Mouse (Mus musculus) urinary bladder, postnatal 4 days (tissue): Measurements from ENCODE around the gene Mlycd.
A peak's percentile ranks its signal among the peaks of the same experiment; 100 is the strongest.

Experiments used
- DNase-seq, 2 experiments: peaks; one replicate each; pipeline ENCODE4 v3.0.0; 2021 to 2022; ENCODE audit warnings: low spot score in 2 of 2

The Mlycd gene

DNA sequence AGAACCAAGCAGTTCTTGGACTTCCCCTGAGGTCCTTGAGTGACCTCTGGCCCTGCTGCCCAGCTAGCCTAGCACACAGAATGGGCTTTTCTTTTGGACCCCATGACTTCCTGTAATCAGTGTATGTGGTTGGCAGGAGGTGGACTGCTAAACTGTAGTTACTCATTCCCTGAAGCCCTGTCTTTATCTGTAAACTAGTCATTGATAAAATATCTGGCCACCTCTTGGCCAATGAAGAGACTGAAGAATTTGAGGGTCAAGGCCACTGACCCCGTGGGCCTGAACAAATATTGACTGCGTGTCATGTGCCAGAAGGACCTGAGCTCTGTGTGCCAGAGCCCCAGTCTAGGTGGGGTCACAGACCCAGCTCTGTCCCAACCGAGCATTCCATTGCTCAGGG, 37.7 kb downstream of the Mlycd start:
- DNase-seq = no peak

DNA sequence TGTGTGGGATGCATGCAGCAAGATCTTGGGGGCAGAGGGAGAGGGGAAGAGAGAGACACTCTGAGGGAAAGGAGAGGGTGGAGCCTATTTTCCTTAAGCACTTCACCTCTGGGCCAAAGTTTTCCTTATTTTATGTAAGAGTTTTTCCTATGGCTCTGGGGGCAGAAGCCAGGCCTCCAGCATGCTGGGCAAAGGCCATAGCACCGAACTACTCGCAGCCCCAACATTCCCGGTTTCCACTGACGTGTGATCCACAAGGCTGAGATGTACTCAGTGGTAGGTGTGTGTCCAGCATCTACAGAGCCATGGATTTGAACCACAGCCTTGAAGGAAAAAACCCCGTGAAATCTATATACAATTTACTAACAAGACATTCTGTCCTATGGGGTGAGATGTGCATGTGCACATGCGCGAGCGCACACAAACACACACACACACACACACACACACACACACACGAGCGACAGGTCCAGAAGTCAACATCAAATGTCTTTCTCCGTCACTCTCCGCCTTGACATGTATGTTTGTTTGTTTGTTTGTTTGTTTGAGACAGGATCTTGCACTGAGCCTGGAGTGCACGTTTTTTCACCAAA, 39.0 kb downstream of the Mlycd start, which contains the start of gene Osgin1:
Osgin1 (plus strand) TSS at position 543 of the 593 bp plus-strand sequence.
- DNase-seq = no peak

DNA sequence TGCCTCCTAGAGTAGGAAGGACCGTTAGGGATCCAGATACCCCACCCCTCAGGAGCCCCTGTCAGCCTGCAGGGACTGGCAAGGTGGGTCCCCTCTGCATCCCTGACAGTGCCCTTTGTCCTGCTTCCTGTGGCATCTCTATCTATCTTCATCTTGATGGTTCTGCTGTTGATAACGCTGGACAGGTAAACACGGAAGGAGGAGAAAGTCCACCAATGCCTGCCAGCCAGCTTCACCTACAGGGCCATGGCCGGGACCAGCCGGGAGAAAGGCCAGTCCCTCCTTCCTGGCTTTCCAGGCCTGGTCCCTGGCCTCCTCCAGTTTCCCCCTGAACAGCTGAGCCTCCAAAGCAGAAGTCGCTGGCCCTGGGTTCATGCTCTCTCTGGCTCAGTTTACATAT, 39.9 kb downstream of the Mlycd start:
- DNase-seq = no peak

DNA sequence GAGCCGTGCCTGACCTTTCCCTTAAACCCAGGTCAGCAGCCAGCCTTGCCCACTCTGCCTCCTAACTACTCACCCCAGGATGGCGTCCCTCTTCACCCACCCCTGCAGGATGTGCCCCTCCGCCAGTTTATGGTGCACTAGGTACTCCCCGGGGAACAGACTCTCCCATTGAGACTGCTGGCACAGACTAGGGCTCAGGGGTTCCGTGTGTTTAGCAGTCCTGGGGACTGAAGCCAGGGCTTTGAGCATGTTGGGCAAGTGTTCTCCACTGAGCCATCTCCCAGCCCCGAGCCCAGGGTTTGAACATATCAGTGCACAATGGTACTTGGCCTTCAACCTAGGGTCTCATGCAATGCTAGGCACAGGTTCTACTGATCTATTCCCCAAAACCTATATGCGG, 40.8 kb downstream of the Mlycd start:
- no peak for DNase-seq

DNA sequence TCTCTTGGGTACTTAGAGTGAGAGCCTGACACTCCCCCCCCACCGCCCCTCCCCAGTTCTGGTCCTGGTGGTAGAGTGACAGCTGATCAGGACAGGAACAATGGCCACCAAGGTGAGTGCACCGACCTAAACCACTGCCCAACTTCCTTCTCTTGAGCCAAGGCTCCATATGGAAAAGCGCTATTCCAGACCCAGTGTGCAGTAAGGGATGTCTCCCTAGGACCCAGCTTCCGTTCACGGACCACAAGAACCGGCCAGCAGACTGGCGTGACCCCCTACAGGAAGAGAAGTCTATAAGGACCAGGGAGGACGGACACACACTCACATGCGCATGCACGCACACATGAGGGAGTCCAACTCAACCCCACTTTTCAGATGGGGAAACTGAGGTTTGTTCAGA, 41.7 kb downstream of the Mlycd start:
- DNase-seq = no peak

DNA sequence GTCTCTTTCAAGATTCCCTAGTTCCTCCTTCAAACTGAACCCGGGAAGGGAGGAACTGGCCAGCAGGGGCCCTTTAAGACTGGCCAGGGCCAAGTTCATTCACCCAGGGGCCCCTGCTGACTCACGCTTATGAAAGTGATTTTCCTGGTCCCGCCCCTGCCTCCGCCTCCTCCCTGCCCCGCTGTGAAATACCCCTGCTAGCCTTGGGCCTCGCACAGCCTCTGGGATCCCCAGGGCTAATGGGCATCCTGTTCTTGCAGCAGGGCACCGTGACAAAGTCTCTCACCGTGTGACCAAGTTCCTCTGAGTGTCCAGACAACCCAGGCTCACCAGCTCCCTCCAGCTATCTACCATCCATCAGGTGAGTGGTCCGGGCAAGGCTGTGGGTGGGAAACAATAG, 42.3 kb downstream of the Mlycd start:
- peak; percentile 77 to 78 for DNase-seq

DNA sequence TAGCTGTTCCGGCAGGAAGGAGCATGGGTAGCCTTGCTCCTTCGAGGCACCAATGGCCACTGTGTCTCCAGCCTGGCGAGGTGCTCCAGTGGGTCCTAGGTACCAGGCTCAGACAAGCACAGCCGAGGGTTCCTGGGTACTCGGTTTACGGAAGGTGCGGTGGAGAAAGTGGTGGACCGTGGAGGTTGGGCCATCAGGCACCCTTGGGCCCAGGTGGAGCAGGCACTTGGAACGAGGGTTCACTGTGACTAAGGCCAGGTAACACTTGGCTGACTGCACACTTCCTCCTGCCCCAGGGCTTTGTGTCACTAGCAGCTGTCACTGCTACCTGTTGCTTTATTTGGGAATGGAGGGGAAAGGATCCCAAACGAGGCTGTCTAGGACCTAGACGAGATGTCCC, 42.8 kb downstream of the Mlycd start:
- no peak for DNase-seq

DNA sequence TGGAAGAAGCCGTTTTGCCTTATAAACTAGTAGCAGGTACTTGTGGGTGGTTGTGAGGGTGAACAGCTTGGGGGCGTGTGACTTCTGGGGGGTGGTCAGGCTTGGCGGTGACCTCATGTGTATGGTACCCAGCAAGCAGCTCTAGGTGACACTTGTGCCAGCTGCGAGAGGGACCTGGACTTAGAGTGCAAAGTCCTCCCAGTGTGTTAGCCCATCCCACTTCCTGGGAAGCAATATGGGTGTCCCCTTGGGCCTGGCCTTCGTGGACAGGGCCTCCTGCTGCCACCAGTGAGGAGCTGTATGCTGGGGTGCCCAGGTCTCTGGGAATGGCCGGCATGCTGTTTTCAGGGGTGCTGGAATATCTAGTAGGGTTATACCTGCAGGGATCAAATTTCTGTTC, 44.2 kb downstream of the Mlycd start:
- no peak for DNase-seq

DNA sequence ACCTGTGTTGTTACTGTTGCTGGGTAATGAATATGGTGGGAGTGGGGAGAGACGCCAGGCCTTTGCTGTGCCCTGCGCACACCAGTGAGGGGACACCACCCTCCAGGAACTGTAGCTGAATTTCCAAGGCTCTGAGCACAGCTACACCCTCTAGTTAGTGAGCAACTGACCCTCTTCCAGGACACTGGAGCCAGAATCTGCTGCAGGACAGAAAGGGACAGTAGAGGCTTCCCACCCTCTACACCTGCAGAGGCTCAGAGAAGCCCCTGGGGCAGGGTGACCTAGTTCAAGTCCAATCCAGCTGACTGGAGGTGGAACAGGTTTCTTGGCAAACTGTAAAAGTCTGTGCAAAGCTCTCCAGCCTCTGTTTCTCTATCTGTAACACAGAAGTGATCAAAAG, 44.7 kb downstream of the Mlycd start:
- no peak for DNase-seq

DNA sequence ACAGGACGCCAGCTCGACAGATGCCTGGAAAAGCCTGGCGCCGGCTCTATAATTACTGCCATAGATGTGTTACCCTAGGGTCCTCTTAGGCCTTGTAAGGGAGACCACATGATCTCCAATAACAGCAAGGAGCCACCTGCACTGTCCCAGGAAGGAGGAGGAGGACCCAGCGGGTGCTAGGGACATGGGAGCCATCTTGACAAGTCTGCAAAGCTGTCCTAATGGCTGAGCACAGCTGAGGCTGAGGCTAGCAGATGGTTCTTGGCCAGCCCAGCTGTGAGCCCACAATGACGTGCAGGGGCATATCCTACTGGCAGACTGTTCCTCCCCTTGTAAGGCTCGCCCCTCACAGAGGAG, 45.2 kb downstream of the Mlycd start:
- no peak for DNase-seq

DNA sequence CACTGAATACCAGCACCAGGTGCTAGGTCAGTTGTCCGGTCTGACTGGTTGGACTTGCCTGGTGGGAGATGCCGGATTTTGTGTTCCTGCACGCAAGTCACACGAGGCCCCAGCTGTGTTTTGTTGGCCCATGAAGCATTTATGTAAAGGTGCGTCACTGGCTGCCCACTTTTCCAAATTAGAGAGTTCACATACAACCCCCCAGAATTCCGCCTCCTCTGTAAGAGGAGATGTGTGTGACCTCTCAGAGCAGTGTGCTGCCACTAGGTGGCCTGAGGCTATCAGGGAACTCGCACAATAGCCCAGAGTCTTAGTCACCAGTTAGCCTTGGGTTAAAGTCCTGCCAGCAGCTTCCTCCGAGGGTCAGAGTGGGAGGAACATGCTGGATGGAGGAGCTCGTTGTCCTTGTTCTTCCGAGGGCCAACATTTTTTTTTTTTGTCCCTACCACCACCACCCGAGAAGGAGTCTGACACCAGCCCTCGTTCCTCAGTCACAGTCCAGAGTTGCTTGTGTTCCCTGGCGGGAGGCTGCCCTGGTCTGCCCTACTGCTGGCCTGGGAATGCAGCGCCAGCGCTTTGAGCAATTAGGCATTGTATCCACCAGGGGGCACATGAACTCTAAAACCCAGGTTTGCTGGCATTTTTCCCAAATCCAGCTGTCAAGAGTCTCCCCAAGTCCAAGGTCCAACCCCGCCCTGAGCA, 45.7 kb downstream of the Mlycd start:
- peak in 1 of 2 experiments; percentile 74 for DNase-seq

DNA sequence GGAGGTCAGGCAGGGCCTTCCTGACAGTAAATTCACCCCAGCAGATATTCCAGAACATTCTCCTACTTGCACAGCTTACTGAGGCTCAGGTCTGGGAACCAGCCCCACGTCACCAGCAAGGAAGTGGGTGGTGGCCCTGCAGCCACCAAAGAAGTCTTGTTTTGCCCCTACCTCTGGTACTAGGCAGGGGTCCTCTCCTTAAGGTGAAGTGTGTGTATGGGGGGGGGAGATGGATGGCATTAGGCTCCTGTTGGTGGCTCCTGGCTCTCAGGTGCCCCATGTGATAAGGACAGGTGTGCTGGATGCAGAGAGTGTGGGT, 46.2 kb downstream of the Mlycd start:
- DNase-seq = no peak

DNA sequence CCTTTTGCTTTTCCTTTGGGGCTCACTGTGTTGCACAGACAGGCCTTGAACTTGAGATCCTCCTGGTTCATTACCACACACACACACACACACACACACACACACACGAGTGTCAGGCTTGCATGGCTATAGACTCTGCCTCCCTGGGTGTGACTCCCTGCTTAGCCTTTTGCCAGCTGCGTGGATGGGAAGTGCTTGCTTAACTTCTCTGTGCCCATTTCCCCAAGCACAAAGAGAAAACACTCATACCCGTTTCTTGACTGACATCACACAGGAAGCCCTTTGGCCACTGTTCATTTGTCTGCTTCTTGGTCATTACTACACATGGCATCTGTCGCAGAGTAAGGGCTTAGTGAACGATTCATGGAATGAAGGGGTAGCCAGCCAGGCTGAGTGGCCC, 47.3 kb downstream of the Mlycd start:
- no peak for DNase-seq

DNA sequence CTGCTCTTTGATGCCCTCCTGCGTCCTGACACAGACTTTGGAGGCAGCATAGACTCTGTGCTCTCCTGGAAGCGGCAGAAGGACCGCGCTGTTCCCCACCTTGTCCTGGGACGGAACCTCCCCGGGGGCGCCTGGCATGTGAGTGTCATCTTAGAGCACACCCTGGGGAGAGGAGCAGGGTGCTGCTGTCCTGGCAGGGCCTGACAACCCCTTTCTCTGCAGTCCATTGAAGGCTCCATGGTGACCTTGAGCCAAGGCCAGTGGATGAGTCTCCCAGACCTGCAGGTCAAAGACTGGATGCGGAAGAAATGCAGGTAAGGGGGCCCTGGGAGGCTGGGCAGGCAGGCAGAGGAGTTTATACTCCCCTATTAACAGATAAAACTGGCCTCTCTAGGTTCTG, 48.3 kb downstream of the Mlycd start:
- no peak for DNase-seq

DNA sequence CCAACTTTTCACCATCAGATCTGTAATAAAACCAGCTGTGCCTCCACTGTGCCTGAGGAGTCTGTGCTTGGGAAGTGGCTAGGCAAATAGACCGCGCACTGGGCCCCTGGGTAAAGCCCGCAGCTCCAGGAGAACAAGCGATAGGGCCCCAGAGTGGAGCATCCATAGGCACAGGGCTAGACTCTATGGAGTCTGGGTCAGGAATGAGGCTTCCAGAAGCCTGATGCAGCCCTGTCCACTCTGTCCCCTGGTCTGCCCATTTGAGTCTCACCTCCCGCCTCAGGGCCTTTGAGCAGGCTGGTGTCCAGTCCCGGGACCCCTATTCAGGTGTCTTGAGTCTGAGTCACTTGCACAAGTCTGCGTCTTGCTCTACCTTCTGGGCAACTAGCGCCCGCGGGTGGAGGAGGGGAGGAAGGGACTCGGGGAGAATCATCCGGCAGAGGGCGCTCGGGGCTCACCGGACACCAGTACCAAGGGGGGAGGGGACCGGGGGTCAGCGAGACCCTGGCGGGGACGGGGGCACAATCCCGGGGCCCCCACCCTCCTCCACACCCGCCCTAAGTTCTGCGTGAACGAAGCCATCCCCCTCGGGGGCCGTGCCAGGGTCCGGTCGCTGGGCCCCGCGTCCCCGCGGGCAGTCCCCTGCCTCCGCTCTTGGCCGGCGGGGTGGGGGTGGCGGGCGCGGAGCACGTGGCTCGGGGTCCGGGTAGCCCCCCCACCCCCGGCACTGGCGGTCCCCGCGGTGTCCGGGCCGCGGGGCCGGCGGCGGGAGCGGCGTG, 51.7 kb downstream of the Mlycd start, which contains the start of gene Necab2:
Necab2 (plus strand) TSS at position 509 of the 779 bp plus-strand sequence.
- peak; percentile 72 to 90 for DNase-seq

DNA sequence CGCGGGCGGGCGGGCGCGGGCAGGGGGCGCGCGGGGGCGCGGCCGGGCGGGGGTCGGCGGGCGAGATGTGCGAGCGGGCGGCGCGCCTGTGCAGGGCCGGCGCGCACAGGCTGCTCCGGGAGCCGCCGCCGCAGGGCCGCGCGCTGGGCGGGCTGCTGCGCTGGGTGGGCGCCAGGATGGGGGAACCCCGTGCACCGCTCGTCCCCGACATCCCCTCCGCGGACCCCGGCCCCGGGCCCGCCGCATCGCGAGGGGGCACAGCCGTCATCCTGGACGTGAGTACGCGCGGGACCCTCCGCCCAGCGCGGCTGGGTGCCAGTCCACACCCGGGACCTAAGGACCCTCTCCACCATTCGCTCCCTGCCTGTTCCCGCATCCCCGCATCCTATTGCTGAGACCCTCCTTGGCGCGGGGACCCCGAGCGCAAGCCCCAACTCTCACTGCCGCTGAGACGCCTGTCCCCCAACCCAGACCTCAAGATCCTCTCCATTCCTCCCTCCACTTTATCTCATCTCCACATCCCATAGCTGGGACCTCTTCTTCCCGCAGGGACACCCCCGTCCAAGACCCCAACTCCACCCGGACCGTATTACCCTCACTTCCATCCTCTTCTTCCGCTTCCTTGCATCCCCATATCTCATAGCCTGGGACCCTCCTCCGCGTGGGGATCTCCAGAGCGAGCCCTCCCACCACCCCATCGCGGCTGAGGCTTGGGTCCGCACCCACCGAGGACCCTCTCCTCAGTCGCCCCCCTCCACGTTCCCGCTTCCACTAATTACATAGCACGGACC, 52.5 kb downstream of the Mlycd start:
- no peak for DNase-seq

DNA sequence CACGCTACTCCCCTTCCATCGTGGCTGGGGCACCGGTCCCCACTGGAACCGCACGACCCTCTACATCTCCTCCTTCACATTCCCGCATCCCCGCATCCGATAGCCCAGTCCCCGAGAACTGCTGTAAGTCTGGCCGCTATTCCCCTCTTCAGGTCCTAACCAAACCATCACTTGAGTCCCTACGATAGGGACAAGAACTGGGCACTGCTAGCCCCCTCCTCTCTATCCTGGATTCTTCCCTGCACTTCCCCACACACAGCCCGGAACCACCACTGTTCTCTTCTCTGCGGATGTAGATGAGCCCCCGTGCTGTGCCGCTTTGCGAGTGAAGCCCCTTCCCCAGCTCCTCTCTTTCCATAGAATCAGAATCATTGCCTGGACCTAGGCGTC, 53.1 kb downstream of the Mlycd start:
- no peak for DNase-seq

DNA sequence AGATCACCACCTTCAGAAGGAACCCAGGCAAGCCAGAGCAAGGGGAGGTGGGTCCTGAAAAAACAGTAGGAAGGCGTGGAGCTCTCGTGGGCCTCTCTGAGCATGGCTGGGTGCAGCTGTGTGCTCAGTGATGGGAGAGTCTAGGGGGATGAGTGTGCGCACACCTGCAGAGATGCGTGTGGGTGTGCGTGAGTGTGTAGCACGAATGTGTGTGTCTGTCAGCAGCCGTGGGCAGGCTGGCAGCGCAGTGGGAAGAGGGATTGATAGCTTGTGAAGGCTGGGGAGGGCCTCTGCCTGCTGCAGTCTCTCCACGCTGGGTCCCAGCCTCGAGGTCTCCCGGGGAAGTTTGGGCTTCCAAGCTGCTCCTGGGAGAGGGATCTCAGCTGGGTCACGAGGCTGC, 54.9 kb downstream of the Mlycd start:
- no peak for DNase-seq

DNA sequence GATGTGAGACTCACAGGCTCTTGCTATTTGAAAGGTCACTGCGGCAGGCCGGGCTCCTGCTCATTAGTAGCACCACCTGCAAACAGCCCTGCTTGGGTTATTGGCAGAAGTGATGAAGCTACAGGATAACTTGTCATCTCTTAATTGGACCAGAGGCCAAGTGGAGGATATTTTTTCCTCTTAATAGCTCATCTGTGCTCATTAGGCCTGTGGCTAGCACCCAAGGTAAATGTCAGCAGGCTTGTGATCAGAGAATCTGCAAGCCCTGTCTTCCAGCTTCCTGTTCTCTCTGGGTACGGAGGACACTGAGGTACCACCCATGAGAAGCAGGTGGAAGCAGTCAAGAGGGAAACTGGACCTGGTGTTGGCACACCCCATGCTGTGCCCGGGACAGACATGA, 56.5 kb downstream of the Mlycd start:
- DNase-seq = no peak

DNA sequence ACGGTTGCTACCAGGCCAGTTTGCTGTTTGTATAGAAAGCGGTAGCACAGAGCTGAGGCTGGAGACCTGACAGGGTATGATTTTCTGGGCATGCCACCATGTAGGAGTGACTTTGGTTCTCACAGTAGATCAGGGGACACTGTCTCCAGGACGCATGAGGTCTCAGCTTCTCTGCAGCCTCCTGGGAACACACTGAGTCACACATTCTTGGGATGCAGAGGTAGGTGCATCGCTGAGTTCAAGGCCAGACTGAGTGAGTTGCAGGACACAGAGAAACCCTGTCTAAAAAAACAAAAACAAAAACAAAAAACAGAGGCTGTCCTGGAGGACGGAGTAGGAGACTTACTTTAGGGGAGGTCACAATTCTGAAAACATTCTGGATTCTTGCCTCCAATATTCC, 58.2 kb downstream of the Mlycd start:
- no peak for DNase-seq

DNA sequence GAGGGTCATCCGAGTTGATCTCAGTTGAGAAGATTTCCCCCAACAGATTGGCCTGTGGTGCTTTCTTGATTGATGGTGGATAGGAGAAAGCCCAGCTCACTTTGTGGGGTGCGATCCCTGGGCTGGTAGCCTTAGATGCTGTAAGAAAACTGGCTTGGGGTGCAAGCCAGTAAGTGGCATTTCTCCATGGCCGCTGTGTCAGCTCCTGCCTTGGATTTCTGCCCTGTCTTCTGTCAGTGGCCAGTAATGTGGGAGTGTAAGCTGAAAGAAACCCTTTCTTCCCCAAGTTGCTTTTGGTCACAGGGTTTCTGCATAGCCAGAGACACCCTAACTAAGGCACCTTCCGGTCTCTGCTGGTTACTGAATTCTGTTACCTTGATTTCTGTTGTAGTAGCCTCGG, 61.4 kb downstream of the Mlycd start:
- DNase-seq = no peak

DNA sequence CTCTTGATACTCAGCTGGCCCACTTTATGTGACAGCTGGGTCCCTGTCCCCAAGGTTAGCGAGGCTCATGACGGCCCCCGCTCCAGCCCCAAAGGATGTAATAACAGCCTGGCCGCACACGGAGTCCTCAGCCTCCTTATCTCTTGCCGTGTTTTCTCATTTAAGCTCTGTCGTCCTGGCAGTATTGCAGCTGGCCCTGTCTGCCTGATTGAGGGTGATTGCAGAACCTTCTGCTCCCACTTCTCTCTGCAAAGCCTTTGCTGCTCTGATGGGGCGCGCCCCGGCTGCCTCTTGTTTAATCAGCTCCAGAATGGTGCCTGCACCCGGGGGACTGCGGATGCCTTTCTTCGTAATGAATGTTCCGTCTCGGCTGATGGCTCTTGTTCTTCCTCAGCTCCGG, 65.0 kb downstream of the Mlycd start:
- no peak for DNase-seq
